Mouse (Mus musculus): Measurements from ENCODE around the gene Mocs3.
A peak's percentile ranks its signal among the peaks of the same experiment; 100 is the strongest.

Mocs3 gene

DNA sequence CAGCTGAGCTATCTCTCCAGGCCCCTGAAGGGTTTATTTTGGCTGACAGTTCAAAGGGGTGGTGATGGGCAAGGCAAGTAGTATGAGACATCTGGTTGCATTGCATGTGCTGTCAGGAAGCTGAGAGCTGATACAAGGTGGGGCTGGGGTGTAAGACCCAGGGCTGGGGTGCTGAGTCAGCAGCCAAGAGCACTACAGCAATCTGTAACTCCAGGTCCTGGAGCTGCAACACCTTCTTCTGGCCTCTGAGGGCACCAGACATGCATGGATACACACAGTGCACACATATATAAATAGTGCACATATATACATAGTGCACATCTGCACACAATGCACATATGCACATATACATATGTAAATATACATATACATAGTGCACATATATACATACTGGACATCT, 12.4 kb downstream of the Mocs3 start:
- no peak for DNase-seq (ENCODE audit: low spot score)

GRCm38 (mm10) chr2:168243278-168243677, 12.9 kb downstream of the Mocs3 start:
- DNase-seq (ENCODE audit: low spot score), result no peak

GRCm38 (mm10) chr2:168245571-168245970, 15.1 kb downstream of the Mocs3 start:
- DNase-seq (ENCODE audit: low spot score), result no peak

- no peak for DNase-seq (ENCODE audit: low spot score)
These were observed 17.9 kb downstream of the Mocs3 start for GRCm38 (mm10) chr2:168248167-168248855.

DNA sequence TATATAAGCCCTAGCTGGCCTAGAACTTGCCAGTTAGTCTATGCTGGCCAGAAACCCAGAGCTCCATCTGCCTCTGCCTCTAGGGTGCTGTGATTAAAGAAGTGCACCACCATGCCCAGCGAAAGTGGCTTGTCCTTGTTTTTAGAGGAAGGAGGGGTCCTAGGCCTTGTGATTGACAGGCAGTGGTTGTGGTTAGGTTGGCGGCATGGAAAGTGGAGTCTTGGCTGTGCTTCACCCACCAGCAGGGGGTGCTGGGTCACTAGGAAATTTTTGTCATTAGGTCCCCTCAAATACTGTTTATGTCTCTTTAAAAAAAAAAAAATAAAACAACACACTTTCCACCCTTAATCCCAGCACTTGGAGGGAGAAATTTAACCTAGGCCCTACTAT, 18.4 kb downstream of the Mocs3 start:
- DNase-seq (ENCODE audit: low spot score), result no peak

DNA sequence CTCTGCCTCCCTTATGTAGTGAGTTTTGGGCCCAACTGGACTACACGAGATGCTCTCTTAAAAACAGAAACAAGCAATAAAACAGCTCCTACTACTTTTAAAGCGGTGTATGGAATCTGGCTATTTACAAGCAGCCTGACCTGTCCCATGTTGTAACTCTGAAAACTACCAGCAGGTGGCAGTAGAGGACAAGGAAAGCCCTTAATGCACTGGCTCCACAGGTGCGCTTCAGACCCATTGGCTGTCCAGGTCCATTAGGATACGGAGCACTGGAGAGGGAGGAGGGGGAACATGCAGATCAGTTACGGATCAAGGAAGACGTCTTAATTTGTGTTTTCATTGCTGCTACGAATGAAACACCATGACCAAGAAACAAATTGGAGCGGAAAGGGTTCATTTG, 19.8 kb downstream of the Mocs3 start:
- DNase-seq (ENCODE audit: low spot score), result peak; percentile 92

DNA sequence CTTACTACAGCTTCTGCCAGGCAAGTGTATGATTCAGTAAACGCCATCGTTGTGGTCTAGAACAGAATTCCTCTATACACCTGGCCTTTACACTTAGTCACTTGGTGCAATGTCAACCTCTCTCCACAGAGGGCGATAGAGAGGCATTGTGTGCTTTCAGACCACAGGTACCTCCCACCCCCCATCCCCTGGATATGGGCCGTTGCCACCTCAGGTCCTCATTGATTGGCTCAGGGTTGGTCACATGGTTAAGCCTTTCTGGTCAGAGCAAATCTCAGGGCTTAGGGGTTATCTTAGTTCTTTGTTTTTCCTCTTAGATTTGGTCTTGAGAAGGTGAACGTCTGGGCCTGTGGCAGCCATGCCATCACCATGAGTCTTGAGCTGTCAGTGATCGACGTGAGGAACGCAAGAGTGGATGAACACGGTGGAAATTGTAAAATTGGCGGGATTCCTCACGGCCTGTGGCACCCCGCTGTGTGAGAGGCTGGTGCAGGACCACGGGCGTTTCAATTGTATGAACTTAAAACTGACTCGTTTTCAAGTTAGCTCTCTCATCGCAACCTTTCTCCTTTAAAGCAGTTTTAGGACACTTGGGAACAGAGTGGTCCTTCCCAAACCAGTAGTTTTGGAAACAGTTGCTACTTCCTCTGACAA, 22.3 kb downstream of the Mocs3 start:
- DNase-seq (ENCODE audit: low spot score), result peak; percentile 37

GRCm38 (mm10) chr2:168253822-168254221, 23.4 kb downstream of the Mocs3 start:
- DNase-seq (ENCODE audit: low spot score), result no peak

- DNase-seq (ENCODE audit: low spot score), result no peak
These were observed 26.1 kb downstream of the Mocs3 start for GRCm38 (mm10) chr2:168256506-168256905.

- DNase-seq (ENCODE audit: low spot score), result no peak
These were observed 26.8 kb downstream of the Mocs3 start for GRCm38 (mm10) chr2:168257188-168257587.

DNA sequence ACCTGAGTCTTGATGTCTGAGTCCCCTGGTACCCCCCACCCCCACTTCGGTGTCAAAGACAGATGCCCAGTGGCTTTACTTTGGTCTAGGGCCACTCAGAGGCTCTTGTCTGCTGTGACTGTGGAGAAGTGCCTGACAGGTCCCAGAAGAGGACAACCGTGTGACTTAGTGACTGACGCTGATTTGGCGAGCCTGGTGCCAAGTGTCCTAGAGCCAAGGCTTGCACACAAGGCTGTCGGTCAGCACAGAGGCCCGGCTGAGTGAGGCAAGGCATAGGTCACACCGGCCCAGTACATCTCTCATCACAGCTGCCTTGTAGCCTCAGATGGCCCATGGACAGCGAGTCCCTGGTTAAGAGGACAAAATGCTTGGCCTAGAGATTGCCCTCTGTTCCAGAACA, 28.6 kb downstream of the Mocs3 start:
- DNase-seq (ENCODE audit: low spot score), result no peak

DNA sequence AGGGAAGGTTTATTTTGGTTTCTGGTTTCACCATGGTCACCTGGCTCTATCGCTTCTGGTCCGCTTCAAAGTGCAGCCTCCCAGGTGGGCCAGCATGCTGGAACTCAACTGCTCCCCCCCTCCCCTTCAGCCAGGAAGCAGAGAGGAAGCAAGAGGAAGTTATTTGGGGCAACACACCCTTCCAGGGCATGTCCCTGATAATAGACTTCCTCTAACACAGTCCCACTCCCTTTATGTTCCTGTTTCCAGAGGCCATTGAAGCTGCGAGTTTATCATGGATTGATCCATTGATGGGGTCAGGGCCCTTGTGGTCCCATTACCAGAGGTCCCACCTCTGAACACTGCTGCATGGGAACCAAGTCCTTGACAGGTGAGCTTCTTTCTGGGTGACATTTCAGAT, 29.7 kb downstream of the Mocs3 start:
- DNase-seq (ENCODE audit: low spot score), result no peak

DNA sequence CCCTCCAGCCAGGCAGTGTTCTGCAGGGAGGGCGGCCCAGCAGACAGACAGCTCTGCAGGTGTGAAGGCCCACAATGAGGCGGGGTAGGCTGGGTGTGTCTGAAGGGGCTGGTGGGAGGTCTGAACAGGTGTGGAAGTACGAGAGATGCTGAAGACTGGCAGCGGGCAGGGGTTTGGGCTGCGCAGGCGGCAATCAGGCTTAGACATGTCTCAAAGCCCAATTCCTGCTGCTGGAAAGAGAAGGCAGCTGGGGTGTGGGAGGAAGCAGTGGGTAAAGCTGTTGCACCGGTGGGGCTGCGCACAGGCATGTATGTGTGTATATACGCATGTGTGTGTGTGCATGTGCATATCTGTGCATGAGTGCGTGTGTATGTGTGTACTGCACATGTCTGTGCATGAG, 30.5 kb downstream of the Mocs3 start:
- DNase-seq (ENCODE audit: low spot score), result peak; percentile 75

GRCm38 (mm10) chr2:168268033-168268432, 37.6 kb downstream of the Mocs3 start:
- no peak for DNase-seq (ENCODE audit: low spot score)

- no peak for DNase-seq (ENCODE audit: low spot score)
These were observed 43.0 kb downstream of the Mocs3 start for GRCm38 (mm10) chr2:168273387-168273786.

- peak; percentile 75 for DNase-seq (ENCODE audit: low spot score)
These were observed 44.0 kb downstream of the Mocs3 start for GRCm38 (mm10) chr2:168274374-168274935.

- no peak for DNase-seq (ENCODE audit: low spot score)
These were observed 50.5 kb downstream of the Mocs3 start for GRCm38 (mm10) chr2:168280729-168281581.

- DNase-seq (ENCODE audit: low spot score), result no peak
These were observed 51.2 kb downstream of the Mocs3 start, which contains the start of gene Kcng1 for GRCm38 (mm10) chr2:168281582-168281981. TSS of gene Kcng1 (minus strand) at chr2:168281736.

Measured in layer of hippocampus, adult 11-12 months (tissue).